Mouse (Mus musculus) left cerebral cortex, adult 11 months (tissue): ENCODE measurements around the gene Ptpn22.

ENCODE experiments used
- DNase-seq: peaks from one replicate; pipeline ENCODE4 v3.0.0; 2022; ENCODE audit warnings: low spot score

Ptpn22 gene

GRCm38 (mm10) chr3:103857977-103858563 is 1.5 kb upstream of the Ptpn22 start:
- no peak for DNase-seq

GRCm38 (mm10) chr3:103859851-103860391 is 326 bp downstream of the Ptpn22 start:
- DNase-seq: no peak

- DNase-seq: no peak
Observed at GRCm38 (mm10) chr3:103862721-103863220, 3.2 kb downstream of the Ptpn22 start.

- DNase-seq: no peak
Observed at GRCm38 (mm10) chr3:103864200-103864599, 4.6 kb downstream of the Ptpn22 start.

GRCm38 (mm10) chr3:103867424-103867971 is 7.9 kb downstream of the Ptpn22 start:
- DNase-seq: no peak

GRCm38 (mm10) chr3:103868008-103868407 is 8.4 kb downstream of the Ptpn22 start:
- no peak for DNase-seq

GRCm38 (mm10) chr3:103872663-103873098 is 13.1 kb downstream of the Ptpn22 start:
- DNase-seq: no peak

GRCm38 (mm10) chr3:103874329-103874728 is 14.7 kb downstream of the Ptpn22 start:
- DNase-seq: no peak

- DNase-seq: no peak
Observed at GRCm38 (mm10) chr3:103885946-103886345, 26.4 kb downstream of the Ptpn22 start.

GRCm38 (mm10) chr3:103887581-103887980 is 28.0 kb downstream of the Ptpn22 start:
- DNase-seq: no peak

GRCm38 (mm10) chr3:103893374-103893773 is 33.8 kb downstream of the Ptpn22 start:
- DNase-seq: no peak

GRCm38 (mm10) chr3:103904705-103905104 is 45.1 kb downstream of the Ptpn22 start:
- DNase-seq: no peak

- DNase-seq: no peak
Observed at GRCm38 (mm10) chr3:103907335-103908030, 47.9 kb downstream of the Ptpn22 start.

- no peak for DNase-seq
Observed at GRCm38 (mm10) chr3:103908781-103909180, 49.2 kb downstream of the Ptpn22 start.

GRCm38 (mm10) chr3:103913451-103913961 is 53.9 kb downstream of the Ptpn22 start:
- DNase-seq: no peak

- peak; percentile 96 for DNase-seq
Observed at GRCm38 (mm10) chr3:103914010-103914669, 54.5 kb downstream of the Ptpn22 start, which contains the start of gene Rsbn1. Gene Rsbn1, plus strand, starts transcription at chr3:103914120.

GRCm38 (mm10) chr3:103914732-103915508 is 55.3 kb downstream of the Ptpn22 start:
- DNase-seq: no peak

- DNase-seq: no peak
Observed at GRCm38 (mm10) chr3:103915509-103915896, 55.9 kb downstream of the Ptpn22 start.

- no peak for DNase-seq
Observed at GRCm38 (mm10) chr3:103916205-103916838, 56.7 kb downstream of the Ptpn22 start.

GRCm38 (mm10) chr3:103916839-103917237 is 57.2 kb downstream of the Ptpn22 start:
- no peak for DNase-seq

GRCm38 (mm10) chr3:103920094-103920493 is 60.5 kb downstream of the Ptpn22 start:
- no peak for DNase-seq
